Mouse (Mus musculus) hindbrain, embryonic 11.5 days (tissue): ENCODE measurements at regions not wholly inside any gene's neighbourhood (a gene's known extent, or its start where the extent isn't known, plus 50 kb on each side); places are given as distances from the start of the nearest gene placed in this dataset.

Experiments
- ATAC-seq: fragments of 200-750 bp; cut with Nextera tagmentation; 2 replicates; pipeline ENCODE4 v1.8.0; 2017; ENCODE audit warnings: mild to moderate bottlenecking, moderate TSS enrichment, moderate library complexity; ENCODE audit not compliant: low FRiP score
- DNase-seq: peaks from one replicate; pipeline ENCODE4 v3.0.0-alpha.2; 2015; ENCODE audit warnings: low spot score
- H3K27ac ChIP-seq: fragments of 300-500 bp; sonication (generic); 2 replicates; pipeline ENCODE4 v1.5.1; 2014; ENCODE audit warnings: mild to moderate bottlenecking, low read depth, low read length
- H3K27me3 ChIP-seq: fragments of 300-500 bp; sonication (generic); 2 replicates; pipeline ENCODE4 v1.6.1; 2014; ENCODE audit warnings: mild to moderate bottlenecking, low read length, moderate library complexity, mixed read lengths; ENCODE audit not compliant: control insufficient read depth, insufficient read depth
- H3K36me3 ChIP-seq: fragments of 300-500 bp; sonication (generic); 2 replicates; pipeline ENCODE4 v1.6.1; 2014; ENCODE audit warnings: mild to moderate bottlenecking, low read length, moderate library complexity, mixed read lengths; ENCODE audit not compliant: control insufficient read depth, insufficient read depth
- H3K4me1 ChIP-seq: fragments of 300-500 bp; sonication (generic); replicated peaks from 2 replicates; pipeline ENCODE4 v1.6.1; 2014; ENCODE audit warnings: low read length, mixed read lengths; ENCODE audit not compliant: control insufficient read depth, insufficient read depth
- H3K4me2 ChIP-seq: fragments of 300-500 bp; sonication (generic); replicated peaks from 2 replicates; pipeline ENCODE4 v1.6.1; 2014; ENCODE audit warnings: mild to moderate bottlenecking, low read depth, low read length
- H3K4me3 ChIP-seq: fragments of 300-500 bp; sonication (generic); 2 replicates; pipeline ENCODE4 v1.5.1; 2014; ENCODE audit warnings: low read depth, low read length
- H3K9ac ChIP-seq: fragments of 300-500 bp; sonication (generic); 2 replicates; pipeline ENCODE4 v1.6.1; 2014; ENCODE audit warnings: low read depth, low read length
- H3K9me3 ChIP-seq: fragments of 300-500 bp; sonication (generic); 2 replicates; pipeline ENCODE4 v1.6.1; 2016; ENCODE audit warnings: low read length; ENCODE audit not compliant: control insufficient read depth
- WGBS: fragments of 180-500 bp; shearing (Covaris S2); extraction: QIAGEN DNeasy Blood & Tissue Kit; methylation state at CpG from one replicate; pipeline ENCODE4 v1.1.7; 2014; 5-methylcytosine and 5-hydroxymethylcytosine counted together

DNA sequence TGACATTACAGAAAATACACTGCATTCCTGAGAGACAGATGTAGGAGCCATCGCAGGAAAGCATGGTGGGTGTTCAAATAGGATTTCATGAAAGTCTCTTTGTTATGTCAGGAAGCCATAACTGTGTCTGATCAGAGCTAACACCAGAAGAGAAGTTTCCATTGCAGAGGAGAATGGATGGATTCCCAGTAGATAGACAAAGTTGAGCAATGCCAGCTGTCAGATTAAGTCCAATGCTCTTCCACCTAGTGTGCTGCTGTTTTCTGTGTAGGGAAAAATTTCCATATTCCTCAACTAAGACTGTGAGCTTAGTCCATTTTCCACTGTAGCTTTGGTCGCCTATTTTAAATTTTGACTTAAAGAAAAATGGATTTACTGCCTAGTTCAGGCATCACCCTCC lies 262.0 kb upstream of the Camk1g start:
- no peak overlapping the region for H3K9ac ChIP-seq
- no peak for ATAC-seq
- no peak overlapping the region for H3K27ac ChIP-seq
- WGBS = 89% methylated on average over 2 of the region's 2 CpGs
- H3K4me3 ChIP-seq = no peak overlapping the region
- H3K27me3 ChIP-seq = no peaks in the 10 kb centered on the region
- H3K4me1 ChIP-seq = no peaks in the 10 kb centered on the region
- H3K36me3 ChIP-seq = no peaks in the 10 kb centered on the region
- no peak overlapping the region for H3K4me2 ChIP-seq
- DNase-seq = no peak
- H3K9me3 ChIP-seq = no peaks in the 10 kb centered on the region

DNA sequence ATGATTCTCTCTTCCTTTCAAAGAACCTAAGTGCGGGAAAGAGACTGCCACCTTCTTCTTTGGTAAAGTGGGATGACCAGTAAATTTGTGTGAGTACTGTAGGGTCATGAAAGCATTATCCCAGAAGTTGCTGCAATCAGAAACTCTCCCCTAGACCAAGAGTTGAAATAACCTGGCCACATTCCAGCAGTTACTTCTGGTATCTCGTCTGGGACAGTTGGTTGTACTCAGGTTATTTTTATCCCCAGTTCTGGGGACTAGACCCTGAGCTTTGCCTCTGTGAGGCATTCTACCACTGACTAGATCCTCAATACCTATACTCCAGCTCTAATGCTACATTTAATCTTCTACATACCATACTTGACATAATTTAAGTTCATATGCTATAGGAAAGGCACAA lies 259.8 kb upstream of the Camk1g start:
- H3K36me3 ChIP-seq = no peaks in the 10 kb centered on the region
- no peaks in the 10 kb centered on the region for H3K27me3 ChIP-seq
- no peak overlapping the region for H3K4me3 ChIP-seq
- no peaks in the 10 kb centered on the region for H3K9me3 ChIP-seq
- H3K4me2 ChIP-seq = no peak overlapping the region
- H3K4me1 ChIP-seq = no peaks in the 10 kb centered on the region
- no peak for ATAC-seq
- no peak overlapping the region for H3K9ac ChIP-seq
- H3K27ac ChIP-seq = no peak overlapping the region
- WGBS = 73% methylated on average over 2 of the region's 2 CpGs
- no peak for DNase-seq

DNA sequence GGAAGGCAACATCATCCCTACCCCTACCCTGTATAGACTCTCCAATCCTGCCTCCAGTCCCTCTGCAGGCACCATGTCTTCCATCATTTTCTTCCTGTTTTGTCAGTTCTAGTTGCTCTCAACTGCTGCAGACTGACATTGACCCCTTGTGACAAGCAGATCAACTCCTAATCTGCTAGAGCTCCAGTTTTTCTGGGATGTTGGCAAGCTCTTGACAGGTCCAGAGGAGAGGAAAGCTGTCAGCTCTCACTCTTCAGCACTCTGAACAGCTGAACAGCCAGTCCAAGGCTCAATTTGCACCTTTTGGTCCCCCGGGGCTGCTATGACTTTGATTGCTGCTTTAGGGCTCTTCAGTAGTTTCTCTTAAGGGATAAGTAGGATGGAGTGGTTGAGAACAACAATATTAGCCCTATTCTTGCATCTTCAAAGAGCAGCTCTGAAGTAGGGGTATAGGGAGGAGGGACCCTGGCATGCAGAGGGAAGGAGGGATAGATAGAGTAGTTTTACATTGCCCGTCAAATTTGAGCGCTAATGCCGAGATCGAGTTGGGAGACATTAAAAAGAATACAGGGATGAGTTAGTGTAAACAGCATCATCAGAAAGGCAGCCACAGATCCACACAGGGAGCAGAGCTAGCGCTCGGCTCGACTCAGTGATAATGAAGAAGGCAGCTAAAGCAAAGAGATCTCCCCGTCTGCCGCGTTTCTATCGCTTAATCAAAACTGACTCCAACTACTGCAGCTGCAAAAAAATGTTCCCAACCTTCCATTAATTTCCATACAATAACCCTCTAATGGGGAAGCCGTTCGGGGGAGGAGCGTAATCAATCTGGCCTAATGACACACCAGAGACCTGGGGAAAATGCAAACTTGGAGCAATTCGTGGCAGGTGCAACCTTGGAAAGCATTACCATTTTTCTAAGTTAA lies 257.1 kb upstream of the Camk1g start:
- Histone ChIP-seq H3K9ac (no peak overlapping the region), H3K4me3 (no peak overlapping the region), H3K27ac (0 out of 2 replicates have a peak overlapping the region, but pooled peaks have one; percentile 17), H3K36me3 (no peaks in the 10 kb centered on the region), H3K9me3 (no peaks in the 10 kb centered on the region), H3K27me3 (no peaks in the 10 kb centered on the region), H3K4me2 (no peak overlapping the region), H3K4me1 (no peaks in the 10 kb centered on the region)
- DNase-seq (peak; percentile 18), ATAC-seq (no peak)
- WGBS = 73% methylated on average over 16 of the region's 16 CpGs

DNA sequence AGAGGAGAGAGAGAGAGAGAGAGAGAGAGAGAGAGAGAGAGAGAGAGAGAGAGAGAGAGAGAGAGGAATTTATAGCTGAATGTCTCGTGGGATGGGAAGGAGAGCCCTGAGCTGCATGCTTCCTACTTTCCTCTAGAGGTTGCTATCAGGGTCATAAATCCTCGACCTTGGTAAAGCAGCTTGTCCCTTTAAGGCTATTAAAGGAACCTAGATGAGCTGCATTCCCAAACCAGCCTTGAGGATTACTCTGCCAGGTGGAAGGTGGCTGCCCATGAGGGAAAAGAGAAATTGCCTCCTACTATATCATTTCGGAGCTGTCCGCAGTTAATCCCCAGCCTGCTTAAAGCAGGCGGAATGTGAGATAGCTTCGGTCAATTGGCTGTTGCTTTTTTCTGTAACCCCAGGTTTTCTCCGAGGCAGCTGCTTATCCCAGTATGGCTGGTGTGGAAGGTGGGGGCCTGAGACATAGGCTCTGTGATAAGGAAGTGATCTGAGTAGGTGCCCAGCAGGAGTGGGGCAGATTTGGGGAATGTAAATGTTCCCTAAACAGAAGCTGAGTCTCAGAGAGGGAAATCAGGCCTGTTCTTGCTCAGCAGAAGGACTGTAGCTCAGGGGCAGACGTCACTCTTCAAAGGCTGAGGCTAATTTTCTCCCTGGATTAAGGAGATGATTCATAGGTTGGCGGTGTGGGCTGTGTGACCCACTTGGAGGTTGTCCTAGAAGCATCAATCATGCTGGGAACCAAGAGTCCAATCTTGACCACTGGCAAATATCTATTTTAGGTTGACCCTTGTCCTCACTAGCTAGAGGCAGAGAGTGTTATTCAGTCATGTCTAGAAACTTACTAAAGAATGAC lies 255.2 kb upstream of the Camk1g start:
- 33% methylated on average over 9 of the region's 9 CpGs for WGBS
- Histone ChIP-seq H3K9ac (no peak overlapping the region), H3K4me1 (no peaks in the 10 kb centered on the region), H3K4me2 (no peak overlapping the region), H3K4me3 (no peak overlapping the region), H3K9me3 (no peaks in the 10 kb centered on the region), H3K27me3 (no peaks in the 10 kb centered on the region), H3K36me3 (no peaks in the 10 kb centered on the region), H3K27ac (no peak overlapping the region)
- no peak for DNase-seq
- no peak for ATAC-seq

GRCm38 (mm10) chr1:193623571-193623970 lies 253.5 kb upstream of the Camk1g start:
- ATAC-seq (no peak), DNase-seq (no peak)
- H3K9me3 ChIP-seq = no peaks in the 10 kb centered on the region
- WGBS = 86% methylated on average over 3 of the region's 3 CpGs
- H3K27me3 ChIP-seq = no peaks in the 10 kb centered on the region
- no peak overlapping the region for H3K4me2 ChIP-seq
- no peaks in the 10 kb centered on the region for H3K36me3 ChIP-seq
- no peak overlapping the region for H3K27ac ChIP-seq
- no peak overlapping the region for H3K9ac ChIP-seq
- H3K4me3 ChIP-seq = no peak overlapping the region
- H3K4me1 ChIP-seq = no peaks in the 10 kb centered on the region

- Histone ChIP-seq H3K27ac (no peak overlapping the region), H3K4me2 (no peak overlapping the region), H3K9me3 (no peaks in the 10 kb centered on the region), H3K27me3 (no peaks in the 10 kb centered on the region), H3K4me1 (no peaks in the 10 kb centered on the region), H3K9ac (no peak overlapping the region), H3K36me3 (no peaks in the 10 kb centered on the region), H3K4me3 (no peak overlapping the region)
- DNase-seq (no peak), ATAC-seq (no peak)
- 80% methylated on average over 8 of the region's 8 CpGs for WGBS
These were observed 248.2 kb upstream of the Camk1g start for GRCm38 (mm10) chr1:193618250-193618649.

- H3K4me3 ChIP-seq = no peak overlapping the region
- DNase-seq = no peak
- WGBS = 81% methylated on average over 4 of the region's 4 CpGs
- no peak for ATAC-seq
- no peaks in the 10 kb centered on the region for H3K27me3 ChIP-seq
- no peak overlapping the region for H3K4me2 ChIP-seq
- H3K4me1 ChIP-seq = no peaks in the 10 kb centered on the region
- no peak overlapping the region for H3K27ac ChIP-seq
- H3K9me3 ChIP-seq = no peaks in the 10 kb centered on the region
- no peaks in the 10 kb centered on the region for H3K36me3 ChIP-seq
- H3K9ac ChIP-seq = no peak overlapping the region
These were observed 240.4 kb upstream of the Camk1g start for GRCm38 (mm10) chr1:193610471-193610870.

DNA sequence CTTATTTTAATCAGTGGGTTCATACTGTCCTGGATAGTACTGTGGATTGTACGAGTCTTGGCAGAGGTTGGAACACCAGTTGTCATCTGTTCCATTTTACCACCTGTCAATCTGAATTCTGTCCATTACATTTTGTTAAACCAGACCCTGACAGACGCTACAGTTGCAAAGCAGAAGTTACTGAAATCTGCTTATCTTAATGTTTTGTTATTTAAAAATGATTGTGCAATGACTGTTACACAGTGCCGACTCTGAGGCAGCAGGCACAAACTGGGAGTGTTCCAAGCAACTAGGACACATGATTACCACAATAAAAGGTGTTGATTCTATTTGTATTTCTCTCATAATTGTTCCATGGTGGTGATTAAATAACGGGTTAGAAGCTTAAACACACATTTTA lies 229.8 kb upstream of the Camk1g start:
- ATAC-seq = no peak
- Histone ChIP-seq H3K27me3 (no peaks in the 10 kb centered on the region), H3K27ac (no peak overlapping the region), H3K36me3 (no peaks in the 10 kb centered on the region; the same call in 1 of the 2 replicates), H3K9ac (no peak overlapping the region), H3K4me2 (no peak overlapping the region), H3K9me3 (no peaks in the 10 kb centered on the region), H3K4me1 (no peaks in the 10 kb centered on the region), H3K4me3 (no peak overlapping the region)
- no peak for DNase-seq
- 91% methylated on average over 4 of the region's 4 CpGs for WGBS
